Mouse (Mus musculus) limb, embryonic 14.5 days (tissue): Measurements from ENCODE around the gene C9orf72. TPM values are rescaled to one million over a fixed set of nuclear protein-coding genes. Genes with fewer than 3 reads are reported as not detected.

Experiments
- ATAC-seq: fragments of 200-750 bp; cut with Nextera tagmentation; 2 replicates; pipeline ENCODE4 v1.8.0; 2017; ENCODE audit warnings: low read depth, moderate number of reproducible peaks, moderate TSS enrichment; ENCODE audit not compliant: low FRiP score
- DNase-seq: peaks from one replicate; pipeline ENCODE4 v3.0.0-alpha.2; 2015; ENCODE audit warnings: low spot score
- H3K27ac ChIP-seq: fragments of 300-500 bp; sonication (generic); replicated peaks from 2 replicates; pipeline ENCODE4 v1.5.1; 2014; ENCODE audit warnings: low read depth, mild to moderate bottlenecking, low read length, moderate library complexity, mixed read lengths
- H3K27me3 ChIP-seq: fragments of 300-500 bp; sonication (generic); 2 replicates; pipeline ENCODE4 v1.6.1; 2014; ENCODE audit warnings: low read length, mixed read lengths; ENCODE audit not compliant: control insufficient read depth, insufficient read depth
- H3K36me3 ChIP-seq: fragments of 300-500 bp; sonication (generic); 2 replicates; pipeline ENCODE4 v1.6.1; 2014; ENCODE audit warnings: mild to moderate bottlenecking, low read length, moderate library complexity, mixed read lengths; ENCODE audit not compliant: control insufficient read depth, insufficient read depth
- H3K4me1 ChIP-seq: fragments of 300-500 bp; sonication (generic); 2 replicates; pipeline ENCODE4 v1.6.1; 2014; ENCODE audit warnings: antibody characterized with exemption, low read length, mixed read lengths; ENCODE audit not compliant: control insufficient read depth, insufficient read depth
- H3K4me2 ChIP-seq: fragments of 300-500 bp; sonication (generic); replicated peaks from 2 replicates; pipeline ENCODE4 v1.6.1; 2014; ENCODE audit warnings: low read depth, mild to moderate bottlenecking, low read length, moderate library complexity; ENCODE audit not compliant: severe bottlenecking
- H3K4me3 ChIP-seq: fragments of 300-500 bp; sonication (generic); replicated peaks from 2 replicates; pipeline ENCODE4 v1.5.1; 2014; ENCODE audit warnings: low read length
- H3K9ac ChIP-seq: fragments of 300-500 bp; sonication (generic); 2 replicates; pipeline ENCODE4 v1.6.1; 2014; ENCODE audit warnings: mild to moderate bottlenecking, low read depth, low read length, moderate library complexity; ENCODE audit not compliant: severe bottlenecking
- H3K9me3 ChIP-seq: fragments of 300-500 bp; sonication (generic); 2 replicates; pipeline ENCODE4 v1.6.1; 2016; ENCODE audit warnings: low read length; ENCODE audit not compliant: control insufficient read depth
- POLR2A ChIP-seq: fragments of 200-500 bp; IDR thresholded peaks from 2 replicates; pipeline ENCODE4 v1.8.0; 2012; ENCODE audit warnings: inconsistent platforms, mild to moderate bottlenecking, moderate library complexity, borderline replicate concordance; ENCODE audit not compliant: insufficient read depth, insufficient read length; ENCODE audit errors: extremely low read depth
- WGBS: fragments of 180-500 bp; shearing (Covaris S2); extraction: QIAGEN DNeasy Blood & Tissue Kit; methylation state at CpG from one replicate; pipeline ENCODE4 v1.1.7; 2014; 5-methylcytosine and 5-hydroxymethylcytosine counted together
- polyA plus RNA-seq, 2 experiments: library from polyadenylated mRNA; depleted of rRNA in 1 of 2; stranded (reverse) in 1 of 2; unstranded in 1 of 2; fragments of >200 nt; fragmentation: Nextera tagmentation in 1 of 2; extraction: Ambion mirVana in 1 of 2; gene quantifications; 2 replicates each; pipeline versions ENCODE4 v1.2.1 to v1.2.3; 2012 to 2014

C9orf72 gene
- polyA plus RNA-seq, 2 experiments = 11.4 to 12.7 TPM

DNA sequence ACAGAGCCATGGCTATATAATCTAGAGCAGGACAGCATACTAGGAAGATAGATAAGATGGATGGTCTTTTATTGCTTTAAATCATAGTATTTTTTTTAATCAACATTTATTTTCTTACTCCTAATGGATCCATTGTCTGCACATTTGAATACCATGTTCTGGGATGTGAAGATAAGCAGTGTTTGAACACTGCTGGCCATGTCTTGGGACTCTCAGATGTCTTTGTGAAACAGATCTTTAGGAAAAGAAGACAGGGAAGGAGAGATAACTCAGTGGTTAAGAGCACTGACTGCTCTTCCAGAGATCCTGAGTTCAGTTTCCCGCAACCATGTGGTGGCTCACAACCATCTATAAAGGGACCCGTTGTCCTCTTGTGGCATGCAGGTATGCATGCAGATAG lies 10.3 kb upstream of the C9orf72 start:
- Histone ChIP-seq H3K4me1 (no peaks in the 10 kb centered on the region), H3K4me2 (no peak overlapping the region), H3K27ac (no peak overlapping the region), H3K9ac (no peak overlapping the region), H3K9me3 (no peaks in the 10 kb centered on the region), H3K36me3 (no peaks in the 10 kb centered on the region), H3K4me3 (no peak overlapping the region), H3K27me3 (no peaks in the 10 kb centered on the region)
- WGBS = 91% methylated on average over 2 of the region's 2 CpGs
- ATAC-seq (no peak), DNase-seq (no peak)
- TF ChIP-seq POLR2A = no peak

DNA sequence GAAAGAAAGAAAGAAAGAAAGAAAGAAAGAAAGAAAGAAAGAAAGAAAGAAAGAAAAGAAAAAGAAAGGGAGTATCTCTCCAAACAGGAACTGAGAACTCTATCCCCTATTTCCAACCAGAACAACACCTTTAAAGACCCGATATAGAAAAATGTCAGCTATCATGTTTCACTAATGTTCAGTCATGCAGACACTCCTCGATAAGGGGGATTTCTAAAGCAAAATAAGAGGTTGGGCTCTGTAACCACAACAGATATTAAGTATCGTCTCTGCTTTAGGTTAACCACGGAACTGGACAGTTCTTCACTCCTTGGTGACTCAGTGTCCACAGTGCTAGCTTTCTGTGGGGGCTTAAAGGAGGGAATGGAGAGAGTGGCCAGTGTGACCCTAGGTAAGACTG lies 2.3 kb upstream of the C9orf72 start:
- Histone ChIP-seq H3K36me3 (no peaks in the 10 kb centered on the region), H3K9ac (no peak overlapping the region), H3K4me2 (no peak overlapping the region), H3K9me3 (no peaks in the 10 kb centered on the region), H3K4me1 (0 out of 2 replicates have a peak, but pooled peaks cover 3% of the 10 kb centered on the region), H3K4me3 (no peak overlapping the region), H3K27me3 (no peaks in the 10 kb centered on the region), H3K27ac (no peak overlapping the region)
- no peak for ATAC-seq
- 73% methylated on average over 4 of the region's 4 CpGs for WGBS
- no peak for DNase-seq
- no peak for TF ChIP-seq POLR2A

DNA sequence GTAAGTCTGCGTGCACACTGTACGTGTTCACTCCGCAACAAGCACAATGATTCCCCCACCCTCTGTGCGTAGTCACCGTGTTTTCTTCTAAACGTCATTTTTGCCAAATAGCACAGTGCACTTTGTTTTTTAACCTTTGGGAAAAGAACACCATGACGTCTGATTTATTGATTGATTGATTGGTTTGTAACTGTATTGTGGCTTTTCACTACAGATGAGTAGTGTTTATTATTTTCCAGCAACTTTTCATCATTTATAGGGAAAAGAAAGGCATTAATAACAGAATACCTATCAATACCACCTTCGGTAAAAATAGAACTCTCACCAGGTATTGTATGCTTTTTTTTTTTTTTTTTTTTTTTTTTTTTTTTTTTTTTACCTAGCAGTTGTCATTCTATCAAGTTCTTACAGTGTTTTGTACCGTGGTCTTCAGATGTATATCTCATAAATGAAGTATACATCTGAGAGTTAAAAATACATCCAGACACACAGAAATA lies 569 bp upstream of the C9orf72 start:
- DNase-seq = peak; percentile 25
- H3K9ac ChIP-seq = peak overlapping the region; percentile 82
- 0 out of 2 replicates have a peak, but pooled peaks cover 3% of the 10 kb centered on the region for H3K4me1 ChIP-seq
- H3K27me3 ChIP-seq = no peaks in the 10 kb centered on the region
- H3K36me3 ChIP-seq = no peaks in the 10 kb centered on the region
- H3K4me3 ChIP-seq = peak overlapping the region; percentile 83
- H3K27ac ChIP-seq = no peak overlapping the region
- TF ChIP-seq POLR2A = no peak
- 17% methylated on average over 9 of the region's 9 CpGs for WGBS
- H3K4me2 ChIP-seq = peak overlapping the region; percentile 65
- H3K9me3 ChIP-seq = no peaks in the 10 kb centered on the region
- ATAC-seq = no peak

DNA sequence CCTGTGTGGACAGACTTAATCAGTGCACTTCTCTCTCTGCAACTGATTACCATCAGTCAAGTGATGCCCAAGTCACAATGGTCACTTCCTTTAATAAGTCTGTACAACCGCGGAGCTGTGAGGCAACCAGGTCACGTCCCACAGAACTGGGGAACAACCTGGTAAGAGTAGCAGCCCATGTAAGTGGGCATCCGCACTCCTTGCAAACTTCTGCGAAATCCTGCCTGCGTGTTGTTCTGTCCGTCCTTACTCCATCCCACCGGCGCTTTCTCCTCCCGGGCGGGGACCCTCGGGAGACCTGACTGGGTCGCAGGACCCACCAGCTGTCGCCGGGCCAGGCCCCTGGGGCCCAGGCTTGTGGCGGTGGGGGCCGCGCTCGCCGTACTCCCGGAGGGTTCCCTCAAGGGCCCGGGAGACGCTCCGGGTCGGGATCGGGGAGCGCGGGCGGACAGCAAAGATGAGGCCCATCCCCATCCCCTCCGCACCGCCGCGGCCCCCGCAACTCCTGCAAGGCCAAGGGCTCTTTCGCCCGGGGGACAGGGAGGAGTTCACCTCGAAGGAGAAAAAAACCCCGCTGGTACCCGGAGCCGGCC lies 738 bp downstream of the C9orf72 start:
- Histone ChIP-seq H3K4me1 (0 out of 2 replicates have a peak, but pooled peaks cover 3% of the 10 kb centered on the region), H3K9ac (peak overlapping the region; percentile 82), H3K27me3 (no peaks in the 10 kb centered on the region), H3K9me3 (no peaks in the 10 kb centered on the region), H3K27ac (peak overlapping the region; percentile 35; the same call in 1 of the 2 replicates), H3K4me2 (peak overlapping the region; percentile 65), H3K36me3 (no peaks in the 10 kb centered on the region), H3K4me3 (peak overlapping the region; percentile 83)
- 0% methylated on average over 27 of the region's 40 CpGs for WGBS
- ATAC-seq = peak; percentile 56
- TF ChIP-seq POLR2A = no peak
- peak; percentile 5 for DNase-seq

DNA sequence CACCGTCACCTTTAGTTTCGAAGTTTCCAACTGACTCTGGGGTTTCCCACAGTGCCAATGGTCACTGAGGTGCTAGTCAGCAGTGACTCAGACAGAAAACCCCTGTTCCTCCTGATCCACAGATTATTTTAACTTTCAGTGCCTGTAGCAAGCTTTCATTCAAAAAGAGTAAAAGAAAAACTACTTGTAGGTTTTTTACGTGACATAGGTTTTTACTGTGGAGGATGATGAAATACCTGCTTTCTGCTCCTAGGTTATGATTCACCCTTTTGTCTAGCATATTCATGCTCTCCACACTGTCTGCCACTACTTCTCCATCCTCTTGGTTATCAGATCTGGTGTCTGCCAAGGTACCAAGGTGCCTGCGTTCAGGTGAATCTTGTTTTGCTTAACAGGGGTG lies 1.9 kb downstream of the C9orf72 start:
- Histone ChIP-seq H3K27ac (no peak overlapping the region), H3K4me1 (0 out of 2 replicates have a peak, but pooled peaks cover 3% of the 10 kb centered on the region), H3K9ac (no peak overlapping the region), H3K4me3 (0 out of 2 replicates have a peak overlapping the region, but pooled peaks have one; percentile 83), H3K36me3 (no peaks in the 10 kb centered on the region), H3K27me3 (no peaks in the 10 kb centered on the region), H3K4me2 (peak overlapping the region; percentile 65), H3K9me3 (no peaks in the 10 kb centered on the region)
- DNase-seq = no peak
- TF ChIP-seq POLR2A = no peak
- no peak for ATAC-seq
- WGBS = 85% methylated on average over 4 of the region's 4 CpGs
